Mouse (Mus musculus): ENCODE data around the gene Kcnd2. TPM values are rescaled to one million over a fixed set of nuclear protein-coding genes. Genes with fewer than 3 reads are reported as not detected.

The Kcnd2 gene
- polyA plus RNA-seq, 2 experiments = 0.01 TPM; not detected in 1

- H3K36me3 ChIP-seq (replicated peaks; ENCODE audit: control insufficient read depth, insufficient read depth, low read depth) = no peaks in the 10 kb centered on the region
- no peaks in the 10 kb centered on the region for H3K9me3 ChIP-seq (ENCODE audit: control insufficient read depth, low read length)
- no peaks in the 10 kb centered on the region for H3K27me3 ChIP-seq (ENCODE audit: control insufficient read depth, insufficient read depth, low read length)
- DNase-seq (ENCODE audit: low read depth in 3 of 3, low spot score in 3 of 3) (no peak), ATAC-seq (ENCODE audit: insufficient read depth) (no peak)
- no peak overlapping the region for H3K4me2 ChIP-seq (ENCODE audit: low read depth)
- no peak overlapping the region for H3K9ac ChIP-seq (replicated peaks)
- no peak overlapping the region for H3K27ac ChIP-seq
- no peak overlapping the region for H3K4me3 ChIP-seq (ENCODE audit: insufficient read depth in 1 of 2, low read depth in 2 of 2, low read length in 2 of 2)
- TF ChIP-seq CTCF (IDR thresholded peaks at IDR 0.05; ENCODE audit: low read depth) = no peak
- no peak for TF ChIP-seq EP300 (IDR thresholded peaks at IDR 0.05; ENCODE audit: low read depth)
- no peaks in the 10 kb centered on the region for H3K4me1 ChIP-seq (replicated peaks; ENCODE audit: control insufficient read depth in 2 of 2, insufficient read depth in 2 of 2, low read length in 1 of 2)
Measured at GRCm38 (mm10) chr6:21655681-21656080, 440.4 kb downstream of the Kcnd2 start.

- ATAC-seq (ENCODE audit: insufficient read depth) = no peak
- Histone ChIP-seq H3K27me3 (ENCODE audit: control insufficient read depth, insufficient read depth, low read length) (no peaks in the 10 kb centered on the region), H3K4me2 (ENCODE audit: low read depth) (no peak overlapping the region), H3K9me3 (ENCODE audit: control insufficient read depth, low read length) (no peaks in the 10 kb centered on the region), H3K4me1 (replicated peaks; ENCODE audit: control insufficient read depth in 2 of 2, insufficient read depth in 2 of 2, low read length in 1 of 2) (no peaks in the 10 kb centered on the region), H3K4me3 (ENCODE audit: insufficient read depth in 1 of 2, low read depth in 2 of 2, low read length in 2 of 2) (no peak overlapping the region), H3K36me3 (replicated peaks; ENCODE audit: control insufficient read depth, insufficient read depth, low read depth) (no peaks in the 10 kb centered on the region), H3K27ac (no peak overlapping the region), H3K9ac (replicated peaks) (no peak overlapping the region)
- TF ChIP-seq EP300 (IDR thresholded peaks at IDR 0.05; ENCODE audit: low read depth) (no peak), CTCF (IDR thresholded peaks at IDR 0.05; ENCODE audit: low read depth) (no peak)
- 50% methylated on average over 6 of the region's 6 CpGs for WGBS (ENCODE audit: insufficient replicate concordance)
- DNase-seq (ENCODE audit: low read depth in 3 of 3, low spot score in 3 of 3) = no peak
Measured at GRCm38 (mm10) chr6:21664135-21664534, 448.8 kb downstream of the Kcnd2 start.

GRCm38 (mm10) chr6:21664638-21665037 is 449.3 kb downstream of the Kcnd2 start:
- no peak overlapping the region for H3K4me2 ChIP-seq (ENCODE audit: low read depth)
- WGBS (ENCODE audit: insufficient replicate concordance) = 71% methylated on average over 4 of the region's 4 CpGs
- H3K27me3 ChIP-seq (ENCODE audit: control insufficient read depth, insufficient read depth, low read length) = no peaks in the 10 kb centered on the region
- TF ChIP-seq EP300 (IDR thresholded peaks at IDR 0.05; ENCODE audit: low read depth) (no peak), CTCF (IDR thresholded peaks at IDR 0.05; ENCODE audit: low read depth) (no peak)
- no peaks in the 10 kb centered on the region for H3K36me3 ChIP-seq (replicated peaks; ENCODE audit: control insufficient read depth, insufficient read depth, low read depth)
- no peak overlapping the region for H3K9ac ChIP-seq (replicated peaks)
- DNase-seq (ENCODE audit: low read depth in 3 of 3, low spot score in 3 of 3) = no peak
- no peak for ATAC-seq (ENCODE audit: insufficient read depth)
- H3K9me3 ChIP-seq (ENCODE audit: control insufficient read depth, low read length) = no peaks in the 10 kb centered on the region
- no peaks in the 10 kb centered on the region for H3K4me1 ChIP-seq (replicated peaks; ENCODE audit: control insufficient read depth in 2 of 2, insufficient read depth in 2 of 2, low read length in 1 of 2)
- no peak overlapping the region for H3K27ac ChIP-seq
- no peak overlapping the region for H3K4me3 ChIP-seq (ENCODE audit: insufficient read depth in 1 of 2, low read depth in 2 of 2, low read length in 2 of 2)

GRCm38 (mm10) chr6:21684252-21684651 is 468.9 kb downstream of the Kcnd2 start:
- 52% methylated on average over 6 of the region's 6 CpGs for WGBS (ENCODE audit: insufficient replicate concordance)
- Histone ChIP-seq H3K4me2 (ENCODE audit: low read depth) (no peak overlapping the region), H3K4me1 (replicated peaks; ENCODE audit: control insufficient read depth in 2 of 2, insufficient read depth in 2 of 2, low read length in 1 of 2) (no peaks in the 10 kb centered on the region), H3K9ac (replicated peaks) (no peak overlapping the region), H3K4me3 (ENCODE audit: insufficient read depth in 1 of 2, low read depth in 2 of 2, low read length in 2 of 2) (no peak overlapping the region), H3K27ac (no peak overlapping the region), H3K36me3 (replicated peaks; ENCODE audit: control insufficient read depth, insufficient read depth, low read depth) (no peaks in the 10 kb centered on the region), H3K27me3 (ENCODE audit: control insufficient read depth, insufficient read depth, low read length) (no peaks in the 10 kb centered on the region), H3K9me3 (ENCODE audit: control insufficient read depth, low read length) (no peaks in the 10 kb centered on the region)
- ATAC-seq (ENCODE audit: insufficient read depth) (no peak), DNase-seq (ENCODE audit: low read depth in 3 of 3, low spot score in 3 of 3) (no peak)
- TF ChIP-seq EP300 (IDR thresholded peaks at IDR 0.05; ENCODE audit: low read depth) = no peak
- no peak for TF ChIP-seq CTCF (IDR thresholded peaks at IDR 0.05; ENCODE audit: low read depth)

DNA sequence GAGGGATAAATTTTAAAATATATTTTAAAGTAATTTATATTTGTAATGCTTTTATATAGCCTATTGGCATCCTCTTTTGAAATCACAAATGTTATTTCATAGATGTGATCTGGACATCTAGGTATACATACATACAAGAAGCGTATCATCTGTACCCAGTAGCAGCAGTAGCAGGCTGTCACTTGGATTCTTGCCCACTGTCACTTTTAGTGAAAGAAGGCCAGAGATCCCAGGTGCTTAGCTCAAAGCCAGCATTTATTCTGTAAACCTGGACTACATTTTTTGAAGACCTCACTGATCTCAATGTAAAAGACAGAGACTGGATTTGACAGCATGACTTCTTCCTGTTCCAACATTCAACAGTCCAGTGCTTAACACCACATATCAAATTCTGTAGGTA is 471.1 kb downstream of the Kcnd2 start:
- H3K4me3 ChIP-seq (ENCODE audit: insufficient read depth in 1 of 2, low read depth in 2 of 2, low read length in 2 of 2) = no peak overlapping the region
- 66% methylated on average over 1 of the region's 1 CpGs for WGBS (ENCODE audit: insufficient replicate concordance)
- no peaks in the 10 kb centered on the region for H3K9me3 ChIP-seq (ENCODE audit: control insufficient read depth, low read length)
- H3K4me2 ChIP-seq (ENCODE audit: low read depth) = no peak overlapping the region
- ATAC-seq (ENCODE audit: insufficient read depth) = no peak
- H3K36me3 ChIP-seq (replicated peaks; ENCODE audit: control insufficient read depth, insufficient read depth, low read depth) = no peaks in the 10 kb centered on the region
- no peaks in the 10 kb centered on the region for H3K4me1 ChIP-seq (replicated peaks; ENCODE audit: control insufficient read depth in 2 of 2, insufficient read depth in 2 of 2, low read length in 1 of 2)
- no peak overlapping the region for H3K27ac ChIP-seq
- H3K9ac ChIP-seq (replicated peaks) = no peak overlapping the region
- TF ChIP-seq EP300 (IDR thresholded peaks at IDR 0.05; ENCODE audit: low read depth) (no peak), CTCF (IDR thresholded peaks at IDR 0.05; ENCODE audit: low read depth) (no peak)
- H3K27me3 ChIP-seq (ENCODE audit: control insufficient read depth, insufficient read depth, low read length) = no peaks in the 10 kb centered on the region
- DNase-seq (ENCODE audit: low read depth in 3 of 3, low spot score in 3 of 3) = no peak

All from liver, embryonic 14.5 days (tissue).